Comparison of ENCODE assay signal across 8 mouse cellular contexts in the genomic region with DNA sequence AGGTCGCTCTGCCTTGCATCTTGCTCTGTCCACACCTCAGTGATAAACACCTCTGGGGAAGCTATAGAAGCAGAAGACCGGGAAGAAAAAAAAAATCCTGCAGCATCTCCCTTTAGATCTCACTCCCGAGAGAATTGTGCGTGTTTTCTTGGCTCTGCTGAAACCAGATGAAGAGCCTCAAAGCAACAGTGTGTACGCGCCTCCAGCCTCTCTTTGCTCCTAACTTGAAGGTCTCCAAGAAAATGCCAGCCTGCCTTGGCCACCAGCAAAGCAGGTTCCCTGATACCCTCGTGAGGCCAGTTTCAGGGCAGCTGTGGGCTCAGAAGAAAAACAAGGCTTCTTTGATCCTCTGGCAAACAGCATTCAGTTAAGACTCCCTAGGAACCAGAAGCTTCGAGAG.
A peak's percentile ranks its signal among the peaks of the same experiment; 100 is the strongest.
DNase-seq lines count a peak whose midpoint lies in the region; ATAC-seq and TF ChIP-seq lines count a peak whose summit lies in the region.

No protein-coding gene starts in this region.

- no peak overlapping the region for H3K4me3 ChIP-seq in neural tube, embryonic 11.5 days (ENCODE audit: low read depth, low read length)
- H3K4me3 ChIP-seq in limb, embryonic 12.5 days (replicated peaks): peak overlapping the region; percentile 51; the same call in 1 of the 2 replicates
- no peak overlapping the region; the same call in 1 of the 2 replicates for H3K4me3 ChIP-seq in stomach, postnatal 0 days (ENCODE audit: low read depth, low read length)

- H3K27me3 ChIP-seq in neural tube, embryonic 11.5 days (ENCODE audit: control insufficient read depth, insufficient read depth, low read length): no peaks in the 10 kb centered on the region
- peaks cover 42% of the 10 kb centered on the region for H3K27me3 ChIP-seq in limb, embryonic 12.5 days
- H3K27me3 ChIP-seq in stomach, postnatal 0 days (ENCODE audit: control insufficient read depth, insufficient read depth, low read length): no peaks in the 10 kb centered on the region

- H3K36me3 ChIP-seq in neural tube, embryonic 11.5 days (ENCODE audit: control insufficient read depth, insufficient read depth, low read length): no peaks in the 10 kb centered on the region
- H3K36me3 ChIP-seq in limb, embryonic 12.5 days: no peaks in the 10 kb centered on the region
- no peaks in the 10 kb centered on the region for H3K36me3 ChIP-seq in stomach, postnatal 0 days (ENCODE audit: control insufficient read depth, insufficient read depth, low read length)

- H3K27ac ChIP-seq in neural tube, embryonic 11.5 days (ENCODE audit: low read depth, low read length): no peak overlapping the region
- H3K27ac ChIP-seq in limb, embryonic 12.5 days: no peak overlapping the region
- H3K27ac ChIP-seq in stomach, postnatal 0 days (replicated peaks): no peak overlapping the region

- WGBS in neural tube, embryonic 11.5 days: 17% methylated on average over 8 of the region's 8 CpGs
- 17% methylated on average over 8 of the region's 8 CpGs for WGBS in limb, embryonic 12.5 days
- WGBS in stomach, postnatal 0 days: 28% methylated on average over 8 of the region's 8 CpGs

- DNase-seq in embryo, embryonic 11 days: peak; percentile 25
- no peak for DNase-seq in embryo, embryonic 9.5 days (ENCODE audit: extremely low spot score)
- DNase-seq in neural tube, embryonic 11.5 days (ENCODE audit: low spot score): no peak
- DNase-seq in neural tube, embryonic 10.5 days (ENCODE audit: extremely low spot score, low spot score): no peak
- no peak for DNase-seq in stomach, postnatal 0 days (ENCODE audit: low spot score)
- DNase-seq in frontal cortex, postnatal 10 days (ENCODE audit: low spot score in 2 of 2): no peak
- no peak for DNase-seq in cerebellum, adult 9-10 months

- TF ChIP-seq EP300 in stomach, postnatal 0 days (optimal IDR thresholded peaks at IDR 0.05): no peak

- no peaks in the 10 kb centered on the region for H3K9me3 ChIP-seq in neural tube, embryonic 11.5 days (ENCODE audit: control insufficient read depth, low read length)
- no peaks in the 10 kb centered on the region for H3K9me3 ChIP-seq in limb, embryonic 12.5 days
- no peaks in the 10 kb centered on the region for H3K9me3 ChIP-seq in stomach, postnatal 0 days (ENCODE audit: control insufficient read depth, low read length)

- no peak overlapping the region for H3K9ac ChIP-seq in neural tube, embryonic 11.5 days (ENCODE audit: low read length)
- no peak overlapping the region for H3K9ac ChIP-seq in limb, embryonic 12.5 days (replicated peaks)
- no peak overlapping the region for H3K9ac ChIP-seq in stomach, postnatal 0 days (ENCODE audit: low read length)

- peaks cover 6% of the 10 kb centered on the region for H3K4me1 ChIP-seq in neural tube, embryonic 11.5 days (ENCODE audit: control insufficient read depth, insufficient read depth, low read length)
- peaks cover 32% of the 10 kb centered on the region for H3K4me1 ChIP-seq in limb, embryonic 12.5 days (replicated peaks)
- H3K4me1 ChIP-seq in stomach, postnatal 0 days (replicated peaks; ENCODE audit: control insufficient read depth, insufficient read depth): 0 out of 2 replicates have a peak, but pooled peaks cover 2% of the 10 kb centered on the region

- no peak for ATAC-seq in neural tube, embryonic 11.5 days (ENCODE audit: insufficient read depth, low FRiP score, low TSS enrichment)
- no peak for ATAC-seq in limb, embryonic 12.5 days (ENCODE audit: insufficient number of reproducible peaks, insufficient read depth, low FRiP score, low TSS enrichment, low read depth)
- no peak for ATAC-seq in stomach, postnatal 0 days (ENCODE audit: low FRiP score, low TSS enrichment)

- no peak for TF ChIP-seq CTCF in stomach, postnatal 0 days (IDR thresholded peaks at IDR 0.05; ENCODE audit: low read depth)

- peak overlapping the region; percentile 59 for H3K4me2 ChIP-seq in neural tube, embryonic 11.5 days (ENCODE audit: low read depth)
- H3K4me2 ChIP-seq in limb, embryonic 12.5 days: peak overlapping the region; percentile 97
- peak overlapping the region; percentile 93 for H3K4me2 ChIP-seq in stomach, postnatal 0 days (replicated peaks; ENCODE audit: low read depth)
